Mouse (Mus musculus): ENCODE results near the gene Slc39a11.

- no peak for TF ChIP-seq CTCF (IDR thresholded peaks at IDR 0.05; ENCODE audit: low read depth)
- no peak for TF ChIP-seq EP300 (IDR thresholded peaks at IDR 0.05; ENCODE audit: low read depth)
Observed at GRCm38 (mm10) chr11:113565006-113565995, 84.6 kb downstream of the Slc39a11 start.
